Mouse (Mus musculus): ENCODE data around the gene Tbx19. TPM values are rescaled to one million over a fixed set of nuclear protein-coding genes. Genes with fewer than 3 reads are reported as not detected.

Gene Tbx19
- polyA plus RNA-seq, 1 experiment from 2014 or later = not detected

DNA sequence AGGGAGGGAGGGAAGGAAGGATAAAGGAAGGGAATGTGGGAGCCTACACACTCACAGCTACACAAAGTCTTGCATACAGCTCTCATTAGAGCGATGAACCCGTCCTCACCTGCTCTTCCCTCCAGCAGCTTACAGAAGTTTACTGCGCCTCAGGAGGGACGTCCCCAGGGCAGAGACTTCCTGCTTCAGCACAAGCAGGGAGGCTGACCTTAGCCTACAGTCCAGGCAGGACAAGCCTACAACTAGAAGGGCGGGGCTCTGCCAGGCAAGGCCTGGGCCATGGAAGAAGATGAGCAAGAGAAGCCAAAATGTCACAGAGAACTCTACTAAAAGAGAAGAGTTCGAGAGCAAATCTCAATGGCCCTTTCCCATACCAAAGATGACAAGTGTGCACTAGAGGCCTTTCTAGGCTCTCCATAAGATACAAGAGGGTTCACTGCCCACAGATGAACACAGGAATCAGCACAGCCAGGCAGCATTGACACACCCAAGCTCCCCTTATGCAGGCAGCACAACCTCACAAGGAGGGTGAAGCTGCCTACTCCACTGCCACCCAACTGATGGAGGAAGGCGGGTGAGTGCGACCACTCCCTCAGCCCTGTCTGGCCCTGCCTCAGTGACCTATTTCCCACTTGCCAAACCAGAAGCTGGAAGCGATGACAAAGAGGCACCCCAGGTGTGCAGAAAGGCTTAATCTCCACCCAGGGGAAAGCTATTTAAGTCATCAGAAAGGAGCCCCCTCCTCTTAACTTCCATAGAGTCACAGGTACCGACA is 28.4 kb upstream of the Tbx19 start:
- ATAC-seq (ENCODE audit: low FRiP score, low TSS enrichment) = peak; percentile 64

DNA sequence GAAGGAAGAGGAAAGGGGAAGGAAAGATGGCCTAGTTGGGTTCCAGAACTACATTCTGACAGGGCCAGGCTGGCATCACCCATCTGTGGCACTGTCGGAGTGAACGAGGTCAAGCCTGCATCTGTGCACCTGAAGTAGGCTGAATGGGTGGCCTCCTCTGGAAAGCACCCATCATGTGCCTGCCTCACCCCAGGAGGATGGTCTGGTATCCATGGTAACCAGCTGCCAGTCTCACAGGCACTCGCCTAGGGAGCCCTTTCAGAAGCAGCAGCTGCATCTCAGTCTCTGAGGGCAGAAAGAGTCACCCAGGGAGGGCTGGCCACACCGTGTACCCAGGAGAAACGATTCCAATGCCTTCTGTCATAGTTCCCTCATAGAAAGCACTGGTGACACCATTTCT is 26.8 kb upstream of the Tbx19 start:
- no peak overlapping the region for H3K4me3 ChIP-seq (ENCODE audit: low read depth, low read length)
- 76% methylated on average over 5 of the region's 5 CpGs for WGBS
- TF ChIP-seq CTCF (IDR thresholded peaks at IDR 0.05; ENCODE audit: low read depth) = no peak
- no peak for TF ChIP-seq EP300 (optimal IDR thresholded peaks at IDR 0.05)
- no peaks in the 10 kb centered on the region; the same call in 1 of the 2 replicates for H3K36me3 ChIP-seq (ENCODE audit: control insufficient read depth, insufficient read depth, low read length)
- no peak for DNase-seq (ENCODE audit: low spot score)
- H3K4me2 ChIP-seq (replicated peaks; ENCODE audit: low read depth) = no peak overlapping the region
- no peak overlapping the region for H3K27ac ChIP-seq (replicated peaks)
- no peak for ATAC-seq (ENCODE audit: low FRiP score, low TSS enrichment)
- H3K4me1 ChIP-seq (replicated peaks; ENCODE audit: control insufficient read depth, insufficient read depth) = no peaks in the 10 kb centered on the region
- no peak overlapping the region for H3K9ac ChIP-seq (ENCODE audit: low read length)
- H3K9me3 ChIP-seq (ENCODE audit: control insufficient read depth, low read length) = no peaks in the 10 kb centered on the region
- no peaks in the 10 kb centered on the region for H3K27me3 ChIP-seq (ENCODE audit: control insufficient read depth, insufficient read depth, low read length)

More for the DNA sequence above, 28.4 kb upstream of the Tbx19 start:
- H3K9ac ChIP-seq (ENCODE audit: low read length) = no peak overlapping the region
- peak; percentile 46 for DNase-seq (ENCODE audit: low spot score)
- H3K4me2 ChIP-seq (replicated peaks; ENCODE audit: low read depth) = no peak overlapping the region
- 0 out of 2 replicates have a peak overlapping the region, but pooled peaks have one; percentile 24 for H3K27ac ChIP-seq (replicated peaks)
- no peaks in the 10 kb centered on the region for H3K9me3 ChIP-seq (ENCODE audit: control insufficient read depth, low read length)
- WGBS = 63% methylated on average over 10 of the region's 10 CpGs
- H3K36me3 ChIP-seq (ENCODE audit: control insufficient read depth, insufficient read depth, low read length) = no peaks in the 10 kb centered on the region
- H3K4me3 ChIP-seq (ENCODE audit: low read depth, low read length) = no peak overlapping the region
- H3K4me1 ChIP-seq (replicated peaks; ENCODE audit: control insufficient read depth, insufficient read depth) = no peaks in the 10 kb centered on the region
- H3K27me3 ChIP-seq (ENCODE audit: control insufficient read depth, insufficient read depth, low read length) = no peaks in the 10 kb centered on the region
- TF ChIP-seq CTCF (IDR thresholded peaks at IDR 0.05; ENCODE audit: low read depth) (no peak), EP300 (optimal IDR thresholded peaks at IDR 0.05) (no peak)

- H3K36me3 ChIP-seq (ENCODE audit: control insufficient read depth, insufficient read depth, low read length) = no peaks in the 10 kb centered on the region; the same call in 1 of the 2 replicates
- H3K4me2 ChIP-seq (replicated peaks; ENCODE audit: low read depth) = no peak overlapping the region
- H3K27me3 ChIP-seq (ENCODE audit: control insufficient read depth, insufficient read depth, low read length) = no peaks in the 10 kb centered on the region
- no peaks in the 10 kb centered on the region for H3K4me1 ChIP-seq (replicated peaks; ENCODE audit: control insufficient read depth, insufficient read depth)
- no peak for ATAC-seq (ENCODE audit: low FRiP score, low TSS enrichment)
- H3K4me3 ChIP-seq (ENCODE audit: low read depth, low read length) = no peak overlapping the region
- TF ChIP-seq CTCF (IDR thresholded peaks at IDR 0.05; ENCODE audit: low read depth) (no peak), EP300 (optimal IDR thresholded peaks at IDR 0.05) (no peak)
- H3K9me3 ChIP-seq (ENCODE audit: control insufficient read depth, low read length) = no peaks in the 10 kb centered on the region
- WGBS = 85% methylated on average over 12 of the region's 12 CpGs
- no peak for DNase-seq (ENCODE audit: low spot score)
- H3K27ac ChIP-seq (replicated peaks) = no peak overlapping the region
- no peak overlapping the region for H3K9ac ChIP-seq (ENCODE audit: low read length)
Measured at GRCm38 (mm10) chr1:165186491-165186890, 25.9 kb upstream of the Tbx19 start.

GRCm38 (mm10) chr1:165185116-165185515 is 24.5 kb upstream of the Tbx19 start:
- no peak overlapping the region for H3K9ac ChIP-seq (ENCODE audit: low read length)
- H3K4me1 ChIP-seq (replicated peaks; ENCODE audit: control insufficient read depth, insufficient read depth) = no peaks in the 10 kb centered on the region
- no peaks in the 10 kb centered on the region for H3K9me3 ChIP-seq (ENCODE audit: control insufficient read depth, low read length)
- H3K4me2 ChIP-seq (replicated peaks; ENCODE audit: low read depth) = no peak overlapping the region
- H3K27ac ChIP-seq (replicated peaks) = no peak overlapping the region
- ATAC-seq (ENCODE audit: low FRiP score, low TSS enrichment) = no peak
- DNase-seq (ENCODE audit: low spot score) = no peak
- H3K27me3 ChIP-seq (ENCODE audit: control insufficient read depth, insufficient read depth, low read length) = no peaks in the 10 kb centered on the region
- TF ChIP-seq CTCF (IDR thresholded peaks at IDR 0.05; ENCODE audit: low read depth) = no peak
- WGBS = 70% methylated on average over 7 of the region's 7 CpGs
- H3K4me3 ChIP-seq (ENCODE audit: low read depth, low read length) = no peak overlapping the region
- no peaks in the 10 kb centered on the region; the same call in 1 of the 2 replicates for H3K36me3 ChIP-seq (ENCODE audit: control insufficient read depth, insufficient read depth, low read length)

DNA sequence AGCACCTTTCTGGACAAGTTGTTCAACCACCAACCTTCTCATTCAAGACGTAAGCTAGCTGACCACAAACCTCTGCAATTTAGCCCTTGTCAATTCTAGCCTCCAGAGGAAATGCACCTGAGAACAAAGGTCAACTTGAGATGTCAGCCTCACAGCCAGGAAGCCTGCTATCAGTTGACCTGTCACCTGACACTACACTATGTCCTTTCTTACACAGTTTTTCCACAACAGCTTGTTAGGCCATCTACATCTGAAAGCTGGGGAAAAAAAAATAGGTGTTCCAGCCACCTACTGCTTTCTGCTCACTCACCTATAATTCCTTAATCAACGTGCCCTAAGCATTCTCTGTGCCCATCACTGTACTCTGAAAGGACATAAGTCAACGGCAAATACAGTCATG is 23.6 kb upstream of the Tbx19 start:
- 83% methylated on average over 3 of the region's 3 CpGs for WGBS
- Histone ChIP-seq H3K4me3 (ENCODE audit: low read depth, low read length) (no peak overlapping the region), H3K4me2 (replicated peaks; ENCODE audit: low read depth) (no peak overlapping the region), H3K9ac (ENCODE audit: low read length) (no peak overlapping the region), H3K9me3 (ENCODE audit: control insufficient read depth, low read length) (no peaks in the 10 kb centered on the region), H3K36me3 (ENCODE audit: control insufficient read depth, insufficient read depth, low read length) (no peaks in the 10 kb centered on the region; the same call in 1 of the 2 replicates), H3K27ac (replicated peaks) (no peak overlapping the region), H3K4me1 (replicated peaks; ENCODE audit: control insufficient read depth, insufficient read depth) (no peaks in the 10 kb centered on the region), H3K27me3 (ENCODE audit: control insufficient read depth, insufficient read depth, low read length) (no peaks in the 10 kb centered on the region)
- DNase-seq (ENCODE audit: low spot score) (no peak), ATAC-seq (ENCODE audit: low FRiP score, low TSS enrichment) (no peak)
- TF ChIP-seq EP300 (optimal IDR thresholded peaks at IDR 0.05) (no peak), CTCF (IDR thresholded peaks at IDR 0.05; ENCODE audit: low read depth) (no peak)

DNA sequence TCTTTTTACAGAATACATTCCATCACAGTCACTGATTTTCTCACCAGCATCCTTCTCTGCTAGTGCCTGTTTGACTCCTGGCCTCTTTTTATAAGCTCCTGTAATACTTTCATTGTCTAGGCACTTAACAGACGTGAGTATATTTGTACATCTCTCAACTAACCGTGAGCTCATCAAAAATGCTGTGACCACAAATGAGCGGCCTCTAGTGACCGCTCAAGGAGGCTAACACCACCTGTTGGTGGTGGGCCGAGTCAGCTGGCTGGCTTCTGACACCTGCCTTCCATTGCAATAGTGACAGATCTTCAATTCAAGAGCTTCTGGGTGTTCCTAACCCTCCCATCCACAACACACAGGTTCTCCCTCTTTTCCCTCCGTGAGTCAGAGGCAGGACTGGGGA is 22.8 kb upstream of the Tbx19 start:
- Histone ChIP-seq H3K27me3 (ENCODE audit: control insufficient read depth, insufficient read depth, low read length) (no peaks in the 10 kb centered on the region), H3K4me3 (ENCODE audit: low read depth, low read length) (no peak overlapping the region), H3K4me2 (replicated peaks; ENCODE audit: low read depth) (no peak overlapping the region), H3K9me3 (ENCODE audit: control insufficient read depth, low read length) (no peaks in the 10 kb centered on the region), H3K9ac (ENCODE audit: low read length) (no peak overlapping the region), H3K27ac (replicated peaks) (no peak overlapping the region), H3K36me3 (ENCODE audit: control insufficient read depth, insufficient read depth, low read length) (no peaks in the 10 kb centered on the region; the same call in 1 of the 2 replicates), H3K4me1 (replicated peaks; ENCODE audit: control insufficient read depth, insufficient read depth) (no peaks in the 10 kb centered on the region)
- 59% methylated on average over 6 of the region's 6 CpGs for WGBS
- ATAC-seq (ENCODE audit: low FRiP score, low TSS enrichment) (no peak), DNase-seq (ENCODE audit: low spot score) (no peak)
- TF ChIP-seq EP300 (optimal IDR thresholded peaks at IDR 0.05) (no peak), CTCF (IDR thresholded peaks at IDR 0.05; ENCODE audit: low read depth) (no peak)
